In genomic region chr4:150474086-150474485, GRCm38 (mm10) we compare ENCODE assay signal across 8 mouse cellular contexts.
DNase-seq lines count a peak whose midpoint lies in the region; ATAC-seq lines count a peak whose summit lies in the region.
"Had no signal": no experiment of that assay in that cellular context is flagged by ENCODE, and none has a peak within 500 bp of the region (broad histone marks: within the 10 kb centered on the region; RNA-seq: fewer than 3 reads in every experiment).

No protein-coding gene starts in this region.

- no peaks in the 10 kb centered on the region for H3K9me3 ChIP-seq in kidney, embryonic 14.5 days (ENCODE audit: control insufficient read depth, low read length)
- H3K9me3 ChIP-seq in heart, embryonic 10.5 days = no peaks in the 10 kb centered on the region

- peaks cover 29% of the 10 kb centered on the region for H3K36me3 ChIP-seq in kidney, embryonic 14.5 days (ENCODE audit: control insufficient read depth, insufficient read depth, low read length)
- H3K36me3 ChIP-seq in heart, embryonic 10.5 days = peaks cover 26% of the 10 kb centered on the region

- WGBS in kidney, embryonic 14.5 days = 40% methylated on average over 7 of the region's 7 CpGs
- WGBS in heart, embryonic 10.5 days = 50% methylated on average over 7 of the region's 7 CpGs

- H3K4me1 ChIP-seq in kidney, embryonic 14.5 days (ENCODE audit: control insufficient read depth, insufficient read depth, low read length) = peaks cover 10% of the 10 kb centered on the region
- peaks cover 40% of the 10 kb centered on the region for H3K4me1 ChIP-seq in heart, embryonic 10.5 days

- H3K27ac ChIP-seq in kidney, embryonic 14.5 days (ENCODE audit: low read depth, low read length) = no peak overlapping the region
- H3K27ac ChIP-seq in heart, embryonic 10.5 days = peak overlapping the region; percentile 42; the same call in 1 of the 2 replicates

- H3K4me2 ChIP-seq in kidney, embryonic 14.5 days (replicated peaks; ENCODE audit: low read depth, low read length) = no peak overlapping the region

- ATAC-seq in kidney, embryonic 14.5 days (ENCODE audit: low FRiP score, low TSS enrichment) = peak; percentile 76
- ATAC-seq: liver, postnatal 0 days had no signal

- intact Hi-C loops in left cerebral cortex, postnatal 36 days (cut with DNase I) = no loop called here

- H3K4me3 ChIP-seq in kidney, embryonic 14.5 days (ENCODE audit: low read length) = no peak overlapping the region
- H3K4me3 ChIP-seq in heart, embryonic 10.5 days = no peak overlapping the region

- DNase-seq in kidney, postnatal 36 days = no peak
- DNase-seq in frontal cortex, postnatal 14 days (ENCODE audit: low spot score in 2 of 2) = peak; percentile 27 to 29
- peak; percentile 80 for DNase-seq in heart, embryonic 10.5 days (ENCODE audit: low spot score)
- peak; percentile 43 to 45 for DNase-seq in left cerebral cortex, postnatal 36 days (ENCODE audit: low spot score in 2 of 2)
- DNase-seq in Muller cell, postnatal 12 days (ENCODE audit: inconsistent ontology term) = no peak
- no peak for DNase-seq in embryo, embryonic 11 days
- DNase-seq: liver, postnatal 0 days had no signal

- H3K9ac ChIP-seq in kidney, embryonic 14.5 days (ENCODE audit: low read depth, low read length) = no peak overlapping the region
- H3K9ac ChIP-seq: liver, postnatal 0 days had no signal

- no peaks in the 10 kb centered on the region for H3K27me3 ChIP-seq in kidney, embryonic 14.5 days (ENCODE audit: control insufficient read depth, insufficient read depth, low read length)
- H3K27me3 ChIP-seq in heart, embryonic 10.5 days (ENCODE audit: insufficient read depth, poor library complexity, severe bottlenecking) = no peaks in the 10 kb centered on the region

Comparison
In these comparisons a context has a peak if more than half of its experiments do, and no peak if none do; other contexts are left out.
1. DNase-seq: peak in frontal cortex, postnatal 14 days (2 of 2), heart, embryonic 10.5 days (single experiment) and left cerebral cortex, postnatal 36 days (2 of 2); none in kidney, postnatal 36 days (0 of 2), Muller cell, postnatal 12 days (single experiment) and embryo, embryonic 11 days (single experiment).